Mouse (Mus musculus) midbrain, postnatal 0 days (tissue): ENCODE results near the gene Cfap45. TPM values are rescaled to one million over a fixed set of nuclear protein-coding genes. Genes with fewer than 3 reads are reported as not detected.

ENCODE experiments used
- ATAC-seq: fragments of 200-750 bp; cut with Nextera tagmentation; 2 replicates; pipeline ENCODE4 v1.8.0; 2017; ENCODE audit warnings: moderate number of reproducible peaks, mild to moderate bottlenecking, moderate TSS enrichment, moderate library complexity; ENCODE audit not compliant: low FRiP score
- DNase-seq: peaks from one replicate; pipeline ENCODE4 v3.0.0-alpha.2; 2015; ENCODE audit warnings: low spot score
- H3K27ac ChIP-seq: fragments of 300-500 bp; sonication (generic); 2 replicates; pipeline ENCODE4 v1.5.1; 2014; ENCODE audit warnings: low read depth, mild to moderate bottlenecking, low read length, mixed read lengths
- H3K27me3 ChIP-seq: fragments of 300-500 bp; sonication (generic); 2 replicates; pipeline ENCODE4 v1.6.1; 2014; ENCODE audit warnings: low read length, control low read depth, mixed read lengths; ENCODE audit not compliant: insufficient read depth
- H3K36me3 ChIP-seq: fragments of 300-500 bp; sonication (generic); 2 replicates; pipeline ENCODE4 v1.6.1; 2014; ENCODE audit warnings: low read length, control low read depth, mixed read lengths; ENCODE audit not compliant: insufficient read depth
- H3K4me1 ChIP-seq: fragments of 300-500 bp; sonication (generic); 2 replicates; pipeline ENCODE4 v1.6.1; 2014; ENCODE audit warnings: mild to moderate bottlenecking, control low read depth, antibody characterized with exemption, low read length, mixed read lengths; ENCODE audit not compliant: insufficient read depth
- H3K4me2 ChIP-seq: fragments of 300-500 bp; sonication (generic); 2 replicates; pipeline ENCODE4 v1.6.1; 2014; ENCODE audit warnings: low read depth, mild to moderate bottlenecking, low read length, mixed read lengths; ENCODE audit not compliant: poor library complexity, severe bottlenecking
- H3K4me3 ChIP-seq: fragments of 300-500 bp; sonication (generic); 2 replicates; pipeline ENCODE4 v1.5.1; 2014; ENCODE audit warnings: low read depth, mild to moderate bottlenecking, low read length, moderate library complexity
- H3K9ac ChIP-seq: fragments of 300-500 bp; sonication (generic); replicated peaks from 2 replicates; pipeline ENCODE4 v1.6.1; 2014; ENCODE audit warnings: mild to moderate bottlenecking, low read length, moderate library complexity, mixed read lengths; ENCODE audit not compliant: poor library complexity, severe bottlenecking
- H3K9me3 ChIP-seq: fragments of 300-500 bp; sonication (generic); 2 replicates; pipeline ENCODE4 v1.6.1; 2016; ENCODE audit warnings: low read length, control low read depth
- CTCF ChIP-seq: IDR thresholded peaks from 2 replicates; pipeline ENCODE4 v1.5.1; 2016; ENCODE audit warnings: antibody characterized with exemption, mild to moderate bottlenecking
- WGBS: fragments of 180-500 bp; shearing (Covaris S2); extraction: QIAGEN DNeasy Blood & Tissue Kit; methylation state at CpG from one replicate; pipeline ENCODE4 v1.1.7; 2014; 5-methylcytosine and 5-hydroxymethylcytosine counted together
- polyA plus RNA-seq: library from polyadenylated mRNA; unstranded; fragments of >200 nt; fragmentation: Nextera tagmentation; extraction: Ambion mirVana; gene quantifications from 2 replicates; pipeline ENCODE4 v1.2.1, GENCODE M21; 2015
- total RNA-seq: library from RNA; depleted of rRNA; stranded (reverse); fragments of >200 nt; gene quantifications from 2 replicates; pipeline ENCODE4 v1.2.3, GENCODE M21; 2014

The Cfap45 gene
- total and polyA plus RNA-seq, 2 experiments from 2014 or later, result 3.1 to 5.4 TPM

DNA sequence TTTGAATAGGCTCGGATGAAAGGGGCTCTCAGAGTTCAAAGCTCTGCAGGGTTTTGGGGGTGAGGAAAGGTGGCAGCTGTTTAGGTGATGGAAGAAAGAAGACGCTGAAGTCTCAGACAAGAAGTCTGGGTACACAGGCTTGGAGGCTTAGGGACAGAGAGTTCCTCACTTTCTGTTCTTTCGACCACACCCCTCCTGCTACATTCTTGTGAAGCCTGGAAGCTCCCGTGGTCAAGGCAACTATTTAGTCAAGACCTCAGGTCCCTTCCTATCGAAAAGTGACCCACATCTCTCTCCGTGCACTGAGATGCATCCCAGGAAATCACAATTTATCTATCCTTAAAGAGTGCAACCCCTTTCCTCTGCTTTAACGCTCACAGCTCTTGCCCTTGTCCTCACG is 29.1 kb downstream of the Cfap45 start:
- no peak for TF ChIP-seq CTCF
- WGBS, result 8% methylated on average over 8 of the region's 8 CpGs
- Histone ChIP-seq H3K9me3 (no peaks in the 10 kb centered on the region), H3K4me1 (peaks cover 4% of the 10 kb centered on the region; the same call in 1 of the 2 replicates), H3K9ac (peak overlapping the region; percentile 55), H3K27me3 (no peaks in the 10 kb centered on the region), H3K4me3 (peak overlapping the region; percentile 40), H3K36me3 (no peaks in the 10 kb centered on the region), H3K27ac (peak overlapping the region; percentile 59), H3K4me2 (peak overlapping the region; percentile 64)
- no peak for DNase-seq
- no peak for ATAC-seq

DNA sequence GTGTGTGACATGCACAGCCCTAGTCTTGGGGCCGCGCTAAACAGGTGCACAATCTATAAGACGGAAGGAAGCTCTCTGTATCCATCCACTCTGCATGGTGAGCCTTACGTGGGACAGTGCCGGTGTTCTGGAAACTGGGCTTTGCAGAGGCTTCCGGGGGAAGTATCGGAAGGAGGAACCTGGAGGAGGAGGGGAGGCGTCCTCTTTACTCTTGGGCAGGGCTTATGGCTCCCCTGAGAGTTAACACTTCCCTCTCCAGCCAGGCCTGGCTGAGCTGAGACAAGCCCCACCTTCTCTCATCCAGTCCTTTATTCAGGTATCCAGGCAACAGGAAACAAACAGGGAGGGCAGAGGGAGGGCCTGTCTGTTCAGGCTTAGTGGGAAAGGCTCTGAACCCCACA is 29.9 kb downstream of the Cfap45 start:
- no peak; the same call in 1 of the 2 replicates for TF ChIP-seq CTCF
- peak overlapping the region; percentile 55 for H3K9ac ChIP-seq
- peak overlapping the region; percentile 40 for H3K4me3 ChIP-seq
- peak overlapping the region; percentile 64 for H3K4me2 ChIP-seq
- 2% methylated on average over 8 of the region's 8 CpGs for WGBS
- DNase-seq (peak; percentile 80), ATAC-seq (peak; percentile 87)
- peak overlapping the region; percentile 59; the same call in 1 of the 2 replicates for H3K27ac ChIP-seq
- H3K36me3 ChIP-seq, result no peaks in the 10 kb centered on the region
- H3K27me3 ChIP-seq, result no peaks in the 10 kb centered on the region
- H3K9me3 ChIP-seq, result no peaks in the 10 kb centered on the region
- H3K4me1 ChIP-seq, result peaks cover 4% of the 10 kb centered on the region; the same call in 1 of the 2 replicates

DNA sequence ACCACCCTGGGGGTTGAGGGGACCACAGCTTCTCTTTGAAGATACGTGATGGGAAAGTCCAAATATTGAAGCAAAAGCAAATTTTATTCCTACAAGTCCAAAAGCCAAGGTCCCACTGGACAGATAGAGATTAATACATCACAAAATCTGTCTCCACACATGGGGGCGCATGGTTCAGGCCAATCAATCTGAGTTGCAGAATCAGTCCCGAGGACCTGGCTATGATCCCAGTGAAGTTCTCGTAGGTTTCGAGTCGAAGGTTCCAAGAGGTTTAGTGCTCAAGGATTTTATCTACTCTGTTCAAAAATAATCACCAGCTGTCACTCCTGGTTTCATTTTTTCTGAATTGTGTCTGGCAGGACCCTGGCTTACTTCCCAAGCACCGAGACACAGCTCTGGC is 30.4 kb downstream of the Cfap45 start:
- H3K36me3 ChIP-seq, result no peaks in the 10 kb centered on the region
- H3K9me3 ChIP-seq, result no peaks in the 10 kb centered on the region
- peak overlapping the region; percentile 40 for H3K4me3 ChIP-seq
- no peak for TF ChIP-seq CTCF
- H3K27me3 ChIP-seq, result no peaks in the 10 kb centered on the region
- 27% methylated on average over 7 of the region's 7 CpGs for WGBS
- H3K4me2 ChIP-seq, result peak overlapping the region; percentile 64
- peaks cover 4% of the 10 kb centered on the region; the same call in 1 of the 2 replicates for H3K4me1 ChIP-seq
- DNase-seq, result peak; percentile 19
- peak overlapping the region; percentile 55; the same call in 1 of the 2 replicates for H3K9ac ChIP-seq
- ATAC-seq, result no peak
- peak overlapping the region; percentile 38; the same call in 1 of the 2 replicates for H3K27ac ChIP-seq

DNA sequence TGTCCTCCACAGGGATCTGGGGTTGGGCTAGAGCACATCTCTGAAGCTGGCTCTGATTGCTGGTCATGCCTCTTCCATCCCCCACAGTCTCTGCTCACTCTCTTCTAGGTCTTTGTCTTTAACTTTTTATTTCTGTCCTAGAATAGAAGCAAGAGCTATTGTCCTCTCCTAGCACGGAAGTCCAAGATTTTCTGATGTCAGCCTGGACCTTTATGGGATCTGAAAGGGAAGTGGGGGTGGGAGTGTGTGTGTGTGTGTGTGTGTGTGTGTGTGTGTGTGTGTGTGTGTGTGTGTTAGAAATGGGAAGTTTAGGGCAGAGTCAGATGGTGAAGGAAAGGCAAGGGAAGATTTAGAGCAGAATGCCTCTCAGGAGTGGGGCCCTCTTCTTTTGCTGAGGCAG is 32.0 kb downstream of the Cfap45 start:
- Histone ChIP-seq H3K4me3 (no peak overlapping the region), H3K27me3 (no peaks in the 10 kb centered on the region), H3K36me3 (no peaks in the 10 kb centered on the region), H3K4me2 (no peak overlapping the region), H3K9ac (no peak overlapping the region), H3K27ac (no peak overlapping the region), H3K4me1 (peaks cover 4% of the 10 kb centered on the region; the same call in 1 of the 2 replicates), H3K9me3 (no peaks in the 10 kb centered on the region)
- WGBS, result 47% methylated on average over 1 of the region's 1 CpGs
- DNase-seq (no peak), ATAC-seq (no peak)
- no peak for TF ChIP-seq CTCF

DNA sequence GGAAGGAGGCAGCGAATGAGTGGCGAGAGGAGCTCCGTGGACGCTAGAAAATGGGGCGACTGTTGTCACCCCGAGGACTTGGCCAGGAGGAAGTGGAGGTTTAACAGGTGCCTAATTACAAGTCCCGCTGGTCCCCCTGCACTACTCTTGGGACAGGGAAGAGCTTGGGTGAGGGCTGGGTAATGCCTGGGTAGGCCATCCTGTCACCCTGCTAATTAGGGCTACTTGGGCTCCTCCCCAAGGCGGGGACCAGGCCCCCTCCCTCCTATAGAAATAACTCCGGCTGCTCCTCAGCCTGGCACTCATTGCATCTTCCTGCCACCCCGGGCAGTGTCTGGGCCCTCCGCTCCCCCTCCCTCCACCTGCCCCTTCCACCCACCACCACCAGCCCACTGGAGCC is 35.0 kb downstream of the Cfap45 start, which contains the start of gene Vsig8:
Gene Vsig8, plus strand, starts transcription at position 301 of the 400 bp plus-strand sequence.
- Histone ChIP-seq H3K27ac (no peak within 1 kb of the TSS), H3K9ac (no peak within 1 kb of the TSS), H3K4me1 (0 out of 2 replicates have a peak, but pooled peaks cover 3% of the 10 kb centered on the region), H3K36me3 (no peaks in the 10 kb centered on the region), H3K9me3 (no peaks in the 10 kb centered on the region), H3K27me3 (no peaks in the 10 kb centered on the region), H3K4me2 (no peak within 1 kb of the TSS), H3K4me3 (no peak within 1 kb of the TSS)
- TF ChIP-seq CTCF, result no peak
- WGBS, result 84% methylated on average over 11 of the region's 11 CpGs
- DNase-seq, result no peak
- ATAC-seq, result no peak

DNA sequence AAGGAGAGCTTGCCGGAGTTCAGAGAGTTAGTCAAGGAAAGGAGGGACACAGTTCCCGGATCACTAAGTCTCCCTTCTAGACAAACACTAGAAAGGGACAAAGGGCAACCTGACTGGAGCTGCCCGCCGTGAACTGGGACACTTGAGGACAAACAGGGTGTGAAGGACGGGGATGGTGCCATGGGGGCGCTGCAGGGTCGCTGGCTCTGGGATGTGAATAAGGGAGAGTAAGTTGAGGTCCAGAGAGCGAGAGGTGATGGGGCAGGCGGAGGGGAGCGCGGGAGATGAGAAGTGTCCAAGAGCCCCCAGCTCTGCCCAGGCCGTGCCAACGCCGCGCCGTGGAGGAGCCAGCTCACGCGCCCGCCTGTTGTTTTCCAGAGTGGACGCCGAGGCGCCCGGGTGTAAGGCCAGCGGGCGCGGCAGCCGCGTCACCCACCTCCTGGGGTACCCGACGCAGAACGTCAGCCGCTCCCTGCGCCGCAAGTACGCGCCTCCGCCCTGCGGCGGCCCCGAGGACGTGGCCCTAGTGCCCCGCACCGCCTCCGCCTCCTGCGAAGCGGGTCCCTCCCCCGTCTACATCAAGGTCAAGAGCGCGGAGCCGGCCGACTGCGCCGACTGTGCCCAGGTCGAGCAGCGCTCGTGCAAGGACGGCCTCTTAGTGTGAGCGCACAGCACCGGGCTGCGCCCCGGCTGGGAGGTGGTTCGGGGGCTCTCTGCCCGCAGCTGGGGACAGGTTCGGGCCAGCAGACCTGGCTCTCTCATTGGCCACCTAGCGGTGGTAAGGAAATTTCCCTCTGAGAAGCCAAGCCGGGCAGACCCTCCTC is 42.3 kb downstream of the Cfap45 start:
- Histone ChIP-seq H3K4me3 (peak overlapping the region; percentile 68), H3K9ac (peak overlapping the region; percentile 83), H3K4me2 (peak overlapping the region; percentile 91), H3K36me3 (no peaks in the 10 kb centered on the region), H3K27ac (peak overlapping the region; percentile 57; the same call in 1 of the 2 replicates), H3K9me3 (no peaks in the 10 kb centered on the region), H3K27me3 (no peaks in the 10 kb centered on the region), H3K4me1 (no peaks in the 10 kb centered on the region)
- WGBS, result under 1% methylated on average over 61 of the region's 66 CpGs
- ATAC-seq (peak; percentile 89), DNase-seq (peak; percentile 87)
- peak; percentile 83 for TF ChIP-seq CTCF
